Mouse (Mus musculus) liver, adult 2 months (tissue): Measurements from ENCODE around the gene Gm17482.

ENCODE experiments used
- CTCF ChIP-seq: fragments of 200-500 bp; IDR thresholded peaks from 2 replicates; pipeline ENCODE4 v1.5.1; 2011; ENCODE audit warnings: low read depth, low read length, control low read depth
- POLR2A ChIP-seq: fragments of 200-500 bp; IDR thresholded peaks from 2 replicates; pipeline ENCODE4 v1.6.1; 2011; ENCODE audit warnings: low read length, control low read depth; ENCODE audit not compliant: insufficient read depth; ENCODE audit errors: extremely low read depth

DNA sequence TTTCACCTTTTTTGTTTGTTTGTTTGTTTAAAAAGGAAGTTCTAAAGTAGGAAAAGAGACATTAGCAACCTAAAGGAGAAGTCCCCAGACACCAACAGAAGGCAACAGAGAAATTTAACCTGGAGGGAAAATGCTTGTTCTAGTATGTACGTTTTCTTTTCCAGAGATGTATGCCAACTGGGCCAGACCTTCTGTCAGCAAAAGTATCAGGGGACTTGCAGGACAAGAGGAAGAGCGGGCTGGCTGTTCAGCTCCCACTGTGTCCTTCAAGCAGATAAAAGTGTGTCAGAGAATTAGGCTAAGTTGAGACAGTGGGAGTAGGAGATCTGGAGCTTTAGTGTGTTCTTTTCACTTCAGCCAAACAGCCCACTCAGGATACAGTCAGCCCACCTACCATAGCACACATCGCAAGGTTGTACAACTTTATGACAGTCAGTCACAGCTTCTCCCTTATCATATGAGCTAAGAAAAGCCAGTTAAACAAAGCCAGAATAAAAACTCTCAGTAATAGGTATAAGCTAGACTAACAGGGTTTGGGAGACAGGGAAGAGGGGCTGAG is 18.4 kb downstream of the Gm17482 start:
- TF ChIP-seq CTCF (no peak), POLR2A (no peak)
